Mouse (Mus musculus) layer of hippocampus, adult 2 months (tissue): Measurements from ENCODE around the gene 6720489N17Rik. TPM values are rescaled to one million over a fixed set of nuclear protein-coding genes. Genes with fewer than 3 reads are reported as not detected.
"Not testable (repeated sequence)": the region's sequence is repeated elsewhere in the genome, so short reads cannot be mapped to it uniquely, and the experiment has no call there.

Experiments used
- DNase-seq, 2 experiments: peaks; one replicate each; pipeline ENCODE4 v3.0.0; 2022; ENCODE audit warnings: low spot score in 2 of 2
- H3K27ac ChIP-seq: fragments of 200-600 bp; 2 replicates; pipeline ENCODE4 v1.8.1; 2022
- H3K4me3 ChIP-seq: fragments of 200-600 bp; 2 replicates; pipeline ENCODE4 v1.8.1; 2022; ENCODE audit warnings: mild to moderate bottlenecking
- CTCF ChIP-seq: fragments of 200-600 bp; conservative IDR thresholded peaks from 2 replicates; pipeline ENCODE4 v1.8.1; 2022; ENCODE audit warnings: antibody characterized with exemption, mild to moderate bottlenecking, moderate library complexity
- long read RNA-seq, 2 experiments: library from polyadenylated mRNA; stranded (forward); transcript quantifications; one replicate each; pipeline ENCODE4 v2.0.0; 2021; ENCODE audit warnings: borderline mapping rate in 2 of 2
- microRNA-seq, 2 experiments: library from miRNA; unstranded; fragments of <30 nt; microRNA quantifications; one replicate each; pipeline ENCODE4 v1.2.0; 2021
- total RNA-seq, 2 experiments: library from RNA; stranded (reverse); gene quantifications; 2 replicates each; pipeline ENCODE4 v1.2.3; 2021

6720489N17Rik gene
- total RNA-seq = 1 to 10 TPM; 4.5 to 4.8 TPM
- long read RNA-seq, experiment 1, partial matches to known transcripts = 0 of 3 reads
- long read RNA-seq, experiment 1, other reads (novel, unspliced or antisense) = 0 of 3 reads
- long read RNA-seq, experiment 2, partial matches to known transcripts = 0 of 4 reads
- long read RNA-seq, experiment 2, other reads (novel, unspliced or antisense) = 2 of 4 reads

DNA sequence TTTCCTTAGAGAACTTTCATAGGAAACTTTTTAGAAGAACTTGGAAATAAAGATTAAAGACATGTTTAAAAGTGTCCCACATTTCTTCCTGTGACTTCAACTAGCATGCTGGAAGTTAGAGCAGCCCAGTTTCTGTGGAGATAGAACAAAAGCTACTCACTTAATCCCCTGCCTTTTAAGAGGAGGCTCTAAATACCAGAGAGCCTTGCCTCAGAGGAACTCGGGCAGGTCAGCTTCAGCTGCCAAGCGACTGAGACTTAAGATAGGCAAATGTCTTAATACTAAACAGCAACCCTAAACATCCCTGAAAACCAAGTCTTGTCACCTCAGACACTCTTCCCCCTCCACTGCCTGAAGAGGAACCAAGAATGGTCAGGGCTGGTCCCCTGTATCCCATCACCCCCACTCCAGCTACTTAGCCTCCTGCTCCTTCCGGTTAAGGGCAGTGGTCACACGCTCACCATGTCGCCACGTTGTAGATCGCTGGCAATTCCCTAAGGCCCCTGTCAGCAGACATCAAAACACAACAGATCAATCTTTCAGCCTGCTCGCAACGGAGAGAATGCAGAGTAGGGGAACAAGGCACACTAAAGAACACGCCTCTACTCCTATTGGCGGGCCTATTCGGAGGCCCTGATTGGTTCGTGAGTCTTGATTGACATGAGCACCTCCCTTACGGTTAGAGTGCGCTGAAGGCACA lies at the start of gene 6720489N17Rik:
TSS of gene 6720489N17Rik (minus strand) at position 606 of the 700 bp plus-strand sequence.
- H3K4me3 ChIP-seq = peak within 1 kb of the TSS; percentile 54
- H3K27ac ChIP-seq = peak within 1 kb of the TSS; percentile 43; the same call in 1 of the 2 replicates
- DNase-seq = peak; percentile 65 to 66

DNA sequence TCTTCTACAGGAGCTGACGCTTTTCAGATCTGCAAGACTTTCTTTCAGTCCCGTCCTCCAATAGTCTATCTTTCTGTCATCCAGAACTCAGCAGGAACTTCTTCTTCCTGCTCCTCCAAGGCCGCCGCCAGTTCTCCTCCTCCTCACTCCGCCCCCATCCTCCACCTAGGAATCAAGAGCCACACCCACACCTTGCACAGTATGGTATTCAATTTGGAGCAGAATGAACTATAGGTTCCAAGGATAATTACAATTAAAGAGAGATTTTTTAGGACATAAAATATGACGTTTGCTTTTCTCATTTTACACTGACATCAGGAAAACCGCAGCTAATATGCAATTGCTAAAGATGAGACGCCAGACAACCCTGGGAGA lies 29.4 kb upstream of the 6720489N17Rik start:
- TF ChIP-seq CTCF = no peak
- Histone ChIP-seq H3K27ac (no peak overlapping the region), H3K4me3 (peak overlapping the region; percentile 65)
- DNase-seq = no peak

DNA sequence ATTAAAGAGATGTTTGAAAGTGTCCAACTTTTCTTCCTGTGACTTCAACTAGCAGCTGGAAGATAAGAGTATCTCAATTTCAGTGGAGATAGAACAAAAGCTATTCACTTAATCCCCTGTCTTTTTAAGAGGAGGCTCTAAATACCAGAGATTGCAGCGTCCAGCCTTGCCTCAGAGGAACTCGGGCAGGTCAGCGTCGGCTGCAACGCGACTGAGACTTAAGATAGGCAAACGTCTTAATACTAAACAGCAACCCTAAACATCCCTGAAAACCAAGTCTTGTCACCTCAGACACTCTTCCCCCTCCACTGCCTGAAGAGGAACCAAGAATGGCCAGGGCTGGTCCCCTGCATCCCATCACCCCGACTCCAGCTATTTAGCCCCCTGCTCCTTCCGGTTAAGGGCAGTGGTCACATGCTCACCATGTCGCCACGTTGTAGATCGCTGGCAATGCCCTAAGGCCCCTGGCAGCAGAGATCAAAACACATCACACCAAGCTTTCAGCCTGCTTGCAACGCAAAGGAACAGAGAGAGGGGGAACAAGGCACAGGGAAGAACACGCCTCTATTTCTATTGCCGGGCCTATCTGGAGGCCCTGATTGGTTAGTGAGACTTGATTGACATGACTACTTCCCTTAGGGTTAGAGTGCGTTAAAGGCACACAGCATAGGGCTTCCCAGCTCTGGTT lies 28.8 kb upstream of the 6720489N17Rik start:
- H3K4me3 ChIP-seq = peak overlapping the region; percentile 65
- peak; percentile 59 to 82 for DNase-seq
- H3K27ac ChIP-seq = peak overlapping the region; percentile 64

DNA sequence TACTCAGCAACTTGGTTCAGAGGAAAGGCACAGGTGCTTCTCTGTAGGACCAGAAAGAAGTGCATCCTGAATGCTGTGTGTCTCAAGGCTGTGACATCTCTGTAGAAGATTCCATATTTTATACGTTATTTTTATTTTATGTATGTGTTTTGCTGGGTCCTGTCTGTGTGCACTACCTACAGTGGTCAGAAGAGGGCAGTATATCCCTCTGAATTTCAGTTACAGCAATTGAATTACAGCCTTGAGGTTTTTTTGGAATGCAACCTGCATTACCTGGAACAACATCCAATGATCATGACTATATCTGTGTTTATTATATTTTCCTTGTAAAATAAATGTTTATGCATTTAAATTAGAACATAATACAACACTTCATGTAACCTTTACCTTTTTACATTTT lies 3.1 kb upstream of the 6720489N17Rik start:
- not testable (repeated sequence) for H3K27ac ChIP-seq, H3K4me3 ChIP-seq, DNase-seq
- TF ChIP-seq CTCF = peak; percentile 77

DNA sequence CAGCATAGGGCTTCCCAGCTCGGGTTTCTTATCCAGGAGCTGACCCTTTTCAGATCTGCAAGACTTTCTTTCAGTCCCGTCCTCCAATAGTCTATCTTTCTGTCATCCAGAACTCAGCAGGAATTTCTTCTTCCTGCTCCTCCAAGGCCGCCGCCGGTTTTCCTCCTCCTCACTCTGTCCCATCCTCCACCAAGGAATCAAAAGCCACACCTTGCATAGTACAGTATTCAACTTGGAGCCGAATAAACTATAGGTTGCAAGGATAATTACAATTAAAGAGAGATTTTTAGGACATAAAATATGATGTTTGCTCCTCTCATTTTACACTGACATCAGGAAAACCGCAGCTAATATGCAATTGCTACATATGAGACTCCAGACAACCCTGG lies 289 bp upstream of the 6720489N17Rik start:
- peak overlapping the region; percentile 43; the same call in 1 of the 2 replicates for H3K27ac ChIP-seq
- H3K4me3 ChIP-seq = peak overlapping the region; percentile 54
- not testable (repeated sequence) for DNase-seq

DNA sequence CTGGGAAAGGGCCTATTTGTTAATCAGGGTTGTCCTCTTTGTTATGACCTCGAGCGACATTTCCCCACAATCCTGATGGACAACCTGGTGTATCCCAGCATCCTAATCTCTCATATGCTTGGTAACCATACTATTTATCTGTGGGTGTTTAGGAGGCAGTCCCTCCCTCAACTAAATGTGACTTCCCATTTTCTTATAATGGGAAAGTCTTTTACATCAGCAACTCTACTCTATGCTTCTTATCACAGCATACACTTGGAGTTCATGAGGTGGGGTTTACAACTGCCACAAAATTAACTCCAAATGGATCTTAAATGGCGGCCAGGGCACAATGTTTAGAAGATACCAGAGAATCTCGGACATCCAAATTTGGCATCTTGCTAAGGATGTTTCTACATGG lies 6.5 kb downstream of the 6720489N17Rik start:
- H3K4me3 ChIP-seq, H3K27ac ChIP-seq, DNase-seq: not testable (repeated sequence)

DNA sequence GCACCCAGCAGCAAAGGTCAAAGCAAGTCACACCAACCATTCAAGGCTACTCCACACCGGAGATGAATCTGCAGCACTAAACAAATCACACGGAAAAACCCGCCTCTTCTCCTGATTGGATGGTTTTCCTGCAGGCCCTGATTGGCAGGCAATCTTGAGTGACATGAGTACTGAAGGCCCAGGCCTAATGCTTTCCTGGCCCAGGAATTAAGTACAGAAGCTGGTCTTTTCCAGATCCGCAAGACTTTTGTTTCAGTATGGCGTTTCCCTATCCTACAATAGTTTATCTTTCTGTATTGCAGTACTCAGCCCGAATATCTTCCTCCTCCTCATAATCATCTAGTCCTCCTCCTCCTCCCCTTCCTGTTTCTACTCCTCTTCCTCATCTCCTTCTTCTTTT lies 52.9 kb downstream of the 6720489N17Rik start, which contains the start of gene Zfp934:
TSS of gene Zfp934 (minus strand) at position 101 of the 400 bp plus-strand sequence.
- DNase-seq, H3K27ac ChIP-seq, H3K4me3 ChIP-seq: not testable (repeated sequence)

DNA sequence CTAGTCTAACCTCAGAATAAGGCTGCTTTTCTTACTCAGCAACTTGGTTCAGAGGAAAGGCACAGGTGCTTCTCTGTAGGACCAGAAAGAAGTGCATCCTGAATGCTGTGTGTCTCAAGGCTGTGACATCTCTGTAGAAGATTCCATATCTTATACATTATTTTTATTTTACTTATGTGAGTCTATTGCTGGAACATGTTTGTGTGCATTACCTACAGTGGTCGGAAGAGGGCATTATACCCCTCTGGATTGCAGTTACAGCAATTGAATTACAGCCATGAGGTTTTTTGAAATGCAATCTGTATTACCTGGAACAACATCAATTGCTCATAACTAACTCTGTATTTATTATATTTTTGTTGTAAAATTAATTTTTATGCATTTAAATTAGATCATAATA lies 62.3 kb downstream of the 6720489N17Rik start:
- H3K27ac ChIP-seq, H3K4me3 ChIP-seq: not testable (repeated sequence)
- peak; percentile 47 for TF ChIP-seq CTCF
- DNase-seq = peak in 1 of 2 experiments; percentile 9

DNA sequence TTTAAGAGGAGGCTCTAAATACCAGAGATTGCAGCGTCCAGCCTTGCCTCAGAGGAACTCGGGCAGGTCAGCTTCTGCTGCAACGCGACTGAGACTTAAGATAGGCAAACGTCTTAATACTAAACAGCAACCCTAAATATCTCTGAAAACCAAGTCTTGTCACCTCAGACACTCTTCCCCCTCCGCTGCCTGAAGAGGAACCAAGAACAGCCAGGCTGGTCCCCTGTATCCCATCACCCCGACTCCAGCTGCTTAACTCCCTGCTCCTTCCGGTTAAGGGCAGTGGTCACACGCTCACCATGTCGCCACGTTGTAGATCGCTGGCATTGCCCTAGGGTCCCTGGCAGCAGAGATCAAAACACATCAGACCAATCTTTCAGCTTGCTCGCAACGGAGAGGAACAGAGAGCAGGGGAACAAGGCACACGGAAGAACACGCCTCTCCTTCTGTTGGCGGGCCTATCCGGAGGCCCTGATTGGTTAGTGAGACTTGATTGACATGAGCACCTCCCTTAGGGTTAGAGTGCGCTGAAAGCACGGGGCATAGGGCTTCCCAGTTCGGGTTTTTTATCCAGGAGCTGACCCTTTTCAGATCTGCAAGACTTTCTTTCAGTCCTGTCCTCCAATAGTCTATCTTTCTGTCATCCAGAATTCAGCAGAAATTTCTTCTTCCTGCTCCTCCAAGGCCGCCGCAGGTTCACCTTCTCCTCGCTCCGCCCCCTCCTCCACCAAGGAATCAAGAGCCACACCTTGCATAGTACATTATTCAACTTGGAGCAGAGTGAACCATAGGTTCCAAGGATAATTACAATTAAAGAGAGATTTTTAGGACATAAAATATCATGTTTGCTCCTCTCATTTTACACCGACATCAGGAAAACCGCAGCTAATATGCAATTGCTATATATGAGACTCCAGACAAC lies 65.5 kb downstream of the 6720489N17Rik start, which contains the start of gene Zfp935:
TSS of gene Zfp935 (minus strand) at position 323 of the 922 bp plus-strand sequence.
- Histone ChIP-seq H3K4me3 (peak within 1 kb of the TSS; percentile 59), H3K27ac (peak within 1 kb of the TSS; percentile 61; the same call in 1 of the 2 replicates)
- DNase-seq = peak; percentile 58 to 70

Small RNA genes lying within 50 kb of the gene (microRNA-seq; reads per million reads assigned to microRNA genes)
- gene Gm24020 = 0 reads per million in 2 experiments

Other genes with a start within 250 kb of the 6720489N17Rik start
- under 1 TPM; 0.71 to 0.72 TPM for gene Gm3604, start 241.0 kb downstream of the 6720489N17Rik start, total RNA-seq
- 10 to 100 TPM; 12.1 to 12.6 TPM for gene Gm49359, start 157.3 kb downstream of the 6720489N17Rik start, total RNA-seq
- gene Zfp935, start 65.7 kb downstream of the 6720489N17Rik start, total RNA-seq = 1 to 10 TPM; 1.6 to 2.0 TPM
- gene Zfp934, start 53.0 kb downstream of the 6720489N17Rik start, total RNA-seq = 1 to 10 TPM; 7.9 to 8.4 TPM
- 10 to 100 TPM; 13.0 to 14.5 TPM for gene Platr25, start 136.5 kb upstream of the 6720489N17Rik start, total RNA-seq
- gene Gm5141, start 161.6 kb upstream of the 6720489N17Rik start, total RNA-seq = 1 to 10 TPM; 7.7 to 8.3 TPM
- gene Fbp2, start 234.2 kb upstream of the 6720489N17Rik start, total RNA-seq = not detected